7 mouse cellular contexts compared by ENCODE assay signal in genomic region chr9:66124681-66125542, GRCm38 (mm10). TPM values are rescaled to one million over a fixed set of nuclear protein-coding genes. Genes with fewer than 3 reads are reported as not detected.
DNase-seq lines count a peak whose midpoint lies in the region; ATAC-seq lines count a peak whose summit lies in the region.

No protein-coding gene starts in this region.

- H3K4me2 ChIP-seq in embryonic facial prominence, embryonic 12.5 days (replicated peaks) = peak overlapping the region; percentile 67
- peak overlapping the region; percentile 44; the same call in 1 of the 2 replicates for H3K4me2 ChIP-seq in limb, embryonic 11.5 days (ENCODE audit: low read depth, severe bottlenecking)
- H3K4me2 ChIP-seq in midbrain, embryonic 14.5 days (ENCODE audit: low read length) = peak overlapping the region; percentile 74

- no peaks in the 10 kb centered on the region for H3K36me3 ChIP-seq in embryonic facial prominence, embryonic 12.5 days
- no peaks in the 10 kb centered on the region for H3K36me3 ChIP-seq in limb, embryonic 11.5 days (ENCODE audit: control insufficient read depth, insufficient read depth, low read length)
- no peaks in the 10 kb centered on the region for H3K36me3 ChIP-seq in midbrain, embryonic 14.5 days (ENCODE audit: control insufficient read depth, insufficient read depth, low read length)

- H3K27ac ChIP-seq in embryonic facial prominence, embryonic 12.5 days = peak overlapping the region; percentile 85
- peak overlapping the region; percentile 70 for H3K27ac ChIP-seq in limb, embryonic 11.5 days (replicated peaks; ENCODE audit: low read depth, low read length)
- peak overlapping the region; percentile 89 for H3K27ac ChIP-seq in midbrain, embryonic 14.5 days (replicated peaks; ENCODE audit: low read depth, low read length)

- H3K9ac ChIP-seq in embryonic facial prominence, embryonic 12.5 days = peak overlapping the region; percentile 71
- H3K9ac ChIP-seq in limb, embryonic 11.5 days (ENCODE audit: low read length) = peak overlapping the region; percentile 64
- H3K9ac ChIP-seq in midbrain, embryonic 14.5 days (replicated peaks; ENCODE audit: low read length) = peak overlapping the region; percentile 73

- H3K27me3 ChIP-seq in embryonic facial prominence, embryonic 12.5 days = no peaks in the 10 kb centered on the region
- H3K27me3 ChIP-seq in limb, embryonic 11.5 days (ENCODE audit: control insufficient read depth, insufficient read depth, low read length) = no peaks in the 10 kb centered on the region
- no peaks in the 10 kb centered on the region for H3K27me3 ChIP-seq in midbrain, embryonic 14.5 days (ENCODE audit: control insufficient read depth, insufficient read depth, low read length)

- H3K4me1 ChIP-seq in embryonic facial prominence, embryonic 12.5 days = peaks cover 18% of the 10 kb centered on the region; the same call in 1 of the 2 replicates
- peaks cover 3% of the 10 kb centered on the region; the same call in 1 of the 2 replicates for H3K4me1 ChIP-seq in limb, embryonic 11.5 days (ENCODE audit: control insufficient read depth, insufficient read depth, low read length)
- H3K4me1 ChIP-seq in midbrain, embryonic 14.5 days (ENCODE audit: control insufficient read depth, insufficient read depth, low read length) = peaks cover 35% of the 10 kb centered on the region

- ATAC-seq in embryonic facial prominence, embryonic 12.5 days (ENCODE audit: insufficient number of reproducible peaks, insufficient read depth, low FRiP score, low TSS enrichment) = peak; percentile 97
- ATAC-seq in limb, embryonic 11.5 days (ENCODE audit: insufficient number of reproducible peaks, low FRiP score, low TSS enrichment, low read depth) = peak; percentile 95
- ATAC-seq in midbrain, embryonic 14.5 days (ENCODE audit: low FRiP score, low TSS enrichment) = peak; percentile 98

- 19% methylated on average over 33 of the region's 33 CpGs for WGBS in embryonic facial prominence, embryonic 12.5 days
- 19% methylated on average over 33 of the region's 33 CpGs for WGBS in limb, embryonic 11.5 days
- 7% methylated on average over 33 of the region's 33 CpGs for WGBS in midbrain, embryonic 14.5 days

- peak overlapping the region; percentile 71 for H3K4me3 ChIP-seq in embryonic facial prominence, embryonic 12.5 days
- peak overlapping the region; percentile 74 for H3K4me3 ChIP-seq in limb, embryonic 11.5 days (ENCODE audit: low read depth, low read length)
- H3K4me3 ChIP-seq in midbrain, embryonic 14.5 days (replicated peaks; ENCODE audit: low read depth, low read length) = peak overlapping the region; percentile 58

- DNase-seq in adrenal gland, postnatal 25 days = peak; percentile 96
- DNase-seq in heart, adult 11 months = peak; percentile 100
- peak; percentile 96 for DNase-seq in kidney, adult 18-20 months
- peak; percentile 99 for DNase-seq in limb, embryonic 11.5 days (ENCODE audit: low spot score)
- peak; percentile 98 for DNase-seq in midbrain, embryonic 14.5 days
- DNase-seq in spleen, adult 18-20 months = peak; percentile 97 to 98

- H3K9me3 ChIP-seq in embryonic facial prominence, embryonic 12.5 days = no peaks in the 10 kb centered on the region
- no peaks in the 10 kb centered on the region for H3K9me3 ChIP-seq in limb, embryonic 11.5 days (ENCODE audit: control insufficient read depth, low read length)
- no peaks in the 10 kb centered on the region for H3K9me3 ChIP-seq in midbrain, embryonic 14.5 days (ENCODE audit: control insufficient read depth, low read length)

RNA-seq across cellular contexts. Expression of gene Snx1, which starts 1.5 kb away (rescaled TPM):
- 102 and 125 TPM in 2 replicates for total RNA-seq in adrenal gland, postnatal 25 days (2021)
- polyA plus RNA-seq in embryonic facial prominence, embryonic 12.5 days (2016; fragmentation: Nextera tagmentation; extraction: Ambion mirVana) = 129 and 131 TPM in 2 replicates
- polyA plus RNA-seq in limb, embryonic 11.5 days (2014; fragmentation: Nextera tagmentation; extraction: Ambion mirVana) = 123 and 127 TPM in 2 replicates
- 55.6 and 87.9 TPM in 2 replicates for polyA plus RNA-seq in midbrain, embryonic 14.5 days (2014; fragmentation: Nextera tagmentation; extraction: Ambion mirVana)

RNA-seq across cellular contexts. Expression of gene Ciao2a, which starts 1.5 kb away (rescaled TPM):
- 75.1 and 83.5 TPM in 2 replicates for total RNA-seq in adrenal gland, postnatal 25 days (2021)
- 166 and 174 TPM in 2 replicates for polyA plus RNA-seq in embryonic facial prominence, embryonic 12.5 days (2016; fragmentation: Nextera tagmentation; extraction: Ambion mirVana)
- 177 and 178 TPM in 2 replicates for polyA plus RNA-seq in limb, embryonic 11.5 days (2014; fragmentation: Nextera tagmentation; extraction: Ambion mirVana)
- 68.4 and 76.2 TPM in 2 replicates for polyA plus RNA-seq in midbrain, embryonic 14.5 days (2014; fragmentation: Nextera tagmentation; extraction: Ambion mirVana)

RNA-seq across cellular contexts. Expression of gene Dapk2, which starts 33.1 kb away (rescaled TPM):
- total RNA-seq in adrenal gland, postnatal 25 days (2021) = 5.9 and 10.4 TPM in 2 replicates
- polyA plus RNA-seq in embryonic facial prominence, embryonic 12.5 days (2016; fragmentation: Nextera tagmentation; extraction: Ambion mirVana) = 6.0 and 6.6 TPM in 2 replicates
- 4.0 and 4.3 TPM in 2 replicates for polyA plus RNA-seq in limb, embryonic 11.5 days (2014; fragmentation: Nextera tagmentation; extraction: Ambion mirVana)
- 0.66 and 0.78 TPM in 2 replicates for polyA plus RNA-seq in midbrain, embryonic 14.5 days (2014; fragmentation: Nextera tagmentation; extraction: Ambion mirVana)

RNA-seq across cellular contexts. Expression of gene Snx22, which starts 55.4 kb away (rescaled TPM):
- total RNA-seq in adrenal gland, postnatal 25 days (2021) = 0.30 and 0.95 TPM in 2 replicates
- polyA plus RNA-seq in embryonic facial prominence, embryonic 12.5 days (2016; fragmentation: Nextera tagmentation; extraction: Ambion mirVana) = 6.2 and 7.7 TPM in 2 replicates
- 2.3 and 2.9 TPM in 2 replicates for polyA plus RNA-seq in limb, embryonic 11.5 days (2014; fragmentation: Nextera tagmentation; extraction: Ambion mirVana)
- 6.5 and 8.2 TPM in 2 replicates for polyA plus RNA-seq in midbrain, embryonic 14.5 days (2014; fragmentation: Nextera tagmentation; extraction: Ambion mirVana)

Comparison
In these comparisons a context has a peak if more than half of its experiments do, and no peak if none do; other contexts are left out.
1. Peak in every context shown above with its lines: DNase-seq, ATAC-seq, H3K4me3 ChIP-seq and H3K27ac ChIP-seq.